Mouse (Mus musculus) left cerebral cortex, adult 8-10 months (tissue): ENCODE measurements around the gene Stc2. TPM values are rescaled to one million over a fixed set of nuclear protein-coding genes. Genes with fewer than 3 reads are reported as not detected.

Experiments used
- DNase-seq, 2 experiments: peaks; one replicate each; pipeline ENCODE4 v3.0.0; 2022; ENCODE audit warnings: low spot score in 2 of 2
- total RNA-seq, 4 experiments: library from RNA; stranded (reverse); gene quantifications; 2 replicates each; pipeline ENCODE4 v1.2.4; 2022

The Stc2 gene
- 1 to 10 TPM in 3 of 4 experiments, under 1 TPM in 1; 0.59 to 1.5 (median 1.4) TPM for total RNA-seq

DNA sequence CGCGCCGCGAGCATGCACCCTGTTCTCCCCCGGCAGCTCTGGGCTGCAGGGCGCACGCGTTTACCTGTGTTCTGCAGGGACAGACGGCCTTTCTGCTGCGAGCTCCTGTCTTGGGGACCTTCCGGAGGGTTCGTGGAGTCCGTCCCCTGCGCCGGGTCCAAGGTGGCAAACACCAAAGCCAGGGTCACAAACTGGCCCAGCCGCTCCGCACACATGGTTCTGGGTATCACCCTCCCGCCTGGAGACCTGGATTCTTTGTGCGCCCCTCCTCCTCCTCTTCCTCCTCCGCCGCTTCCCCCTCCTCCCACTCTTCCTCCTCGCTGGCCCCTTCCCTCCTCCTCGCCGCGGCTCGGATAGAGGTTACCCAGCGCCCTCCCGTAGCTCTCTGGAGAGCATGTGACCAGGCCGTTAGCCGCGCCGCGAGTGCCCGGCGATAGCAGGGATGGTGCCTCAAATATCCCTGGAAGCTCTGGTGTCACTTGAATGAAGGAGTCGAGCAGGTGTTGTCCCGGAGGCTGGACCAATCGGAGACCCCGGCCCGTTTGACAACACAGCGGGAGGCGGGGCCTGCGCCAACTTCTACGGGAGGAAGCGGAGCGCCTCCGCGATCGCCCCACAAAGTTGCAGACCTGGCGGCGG lies at the start of gene Stc2:
Stc2 (minus strand) TSS at position 427 of the 639 bp plus-strand sequence.
- DNase-seq, result peak; percentile 15 to 19

DNA sequence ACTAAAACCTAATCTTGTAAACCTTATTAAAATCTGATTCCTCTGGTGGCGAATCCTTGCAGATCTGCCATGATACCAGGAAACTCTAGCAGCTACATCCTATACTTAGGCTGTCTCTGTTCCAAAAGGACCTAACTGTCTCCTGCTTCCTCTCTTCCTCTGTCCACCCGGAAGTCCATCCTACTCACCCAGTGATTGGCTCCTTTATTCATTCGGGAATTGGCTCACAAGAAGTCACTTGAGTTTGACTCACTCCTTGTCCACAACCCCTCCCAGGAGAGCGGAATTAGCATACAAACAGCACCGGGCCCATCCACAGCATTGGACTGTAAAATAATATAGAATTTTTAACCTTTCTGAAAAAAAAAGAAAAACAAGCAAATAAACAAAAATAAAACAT lies 47.2 kb upstream of the Stc2 start:
- DNase-seq, result no peak

DNA sequence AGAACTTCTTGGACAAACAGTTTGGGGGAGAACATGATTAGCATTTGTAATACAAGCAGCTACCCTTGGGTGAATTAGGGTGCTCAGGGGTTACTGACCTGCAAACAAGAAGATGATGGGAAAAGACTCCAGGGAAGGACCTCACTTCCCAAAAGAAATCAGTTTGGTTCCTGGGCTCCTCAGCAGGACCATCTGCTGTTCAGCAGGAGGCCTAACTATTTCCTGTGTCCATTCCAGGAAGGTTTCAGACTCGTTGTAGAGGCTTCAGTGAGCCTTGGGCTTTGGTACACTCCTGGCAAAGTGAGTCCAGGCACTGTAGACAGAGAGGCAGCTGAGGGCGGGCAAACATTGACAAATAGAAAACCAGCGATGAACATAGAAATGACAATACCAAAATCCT lies 42.5 kb upstream of the Stc2 start:
- no peak for DNase-seq

DNA sequence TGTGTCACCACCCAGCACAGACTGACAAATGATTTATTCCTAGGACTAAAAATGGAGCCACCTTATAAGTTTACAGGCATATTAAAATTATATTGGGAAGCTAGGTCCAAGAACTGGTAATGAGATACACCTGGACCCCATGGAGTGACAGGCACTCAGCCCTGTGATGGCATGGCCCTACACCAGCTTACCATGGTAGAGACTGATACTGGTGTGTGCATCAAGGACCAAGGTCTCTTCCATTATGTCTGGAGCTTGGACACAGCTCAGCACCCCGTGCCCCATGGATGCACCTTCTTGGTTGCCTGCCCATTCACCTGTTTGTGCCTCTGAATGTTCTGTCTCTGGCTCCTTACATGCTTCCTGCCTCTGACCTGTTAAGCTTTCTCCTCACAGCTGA lies 36.9 kb upstream of the Stc2 start:
- DNase-seq, result no peak

DNA sequence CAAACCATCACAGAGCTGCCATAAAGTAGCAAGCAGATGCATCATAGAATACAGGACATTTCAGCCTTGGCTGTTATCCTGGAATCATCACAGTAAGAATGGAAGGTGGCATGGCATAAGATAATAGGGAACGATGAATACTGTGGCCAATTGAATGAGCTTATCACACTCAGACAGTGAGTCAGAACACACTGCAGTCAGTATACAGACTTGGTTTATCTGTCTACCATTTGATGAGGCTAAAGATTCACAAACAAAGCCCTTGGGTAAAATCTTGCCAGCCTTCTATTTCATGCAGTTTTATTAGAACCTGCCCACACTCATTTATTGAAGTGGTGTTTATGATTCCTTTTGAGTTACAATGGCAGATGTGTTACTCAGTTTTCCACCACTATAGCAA lies 33.2 kb upstream of the Stc2 start:
- DNase-seq, result no peak

DNA sequence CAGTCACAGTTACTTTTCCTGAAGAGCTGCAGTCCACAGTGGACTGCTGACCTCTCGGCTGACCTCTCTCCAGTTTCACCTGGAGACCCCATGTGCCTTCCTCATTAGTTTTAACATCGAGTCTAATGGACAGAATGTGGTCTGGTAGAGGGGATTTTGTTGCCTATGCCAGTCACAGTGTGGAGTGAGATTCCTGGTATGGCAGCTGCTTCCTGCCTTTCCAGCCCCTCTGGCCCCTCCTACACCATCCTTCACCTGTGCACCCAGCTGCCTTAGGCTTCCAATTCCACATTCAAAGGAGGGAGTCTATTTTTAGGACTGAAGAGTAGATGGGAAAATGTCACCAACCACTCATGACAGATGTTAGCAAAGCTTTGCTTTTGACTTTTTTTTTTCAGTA lies 28.7 kb upstream of the Stc2 start:
- DNase-seq, result no peak

DNA sequence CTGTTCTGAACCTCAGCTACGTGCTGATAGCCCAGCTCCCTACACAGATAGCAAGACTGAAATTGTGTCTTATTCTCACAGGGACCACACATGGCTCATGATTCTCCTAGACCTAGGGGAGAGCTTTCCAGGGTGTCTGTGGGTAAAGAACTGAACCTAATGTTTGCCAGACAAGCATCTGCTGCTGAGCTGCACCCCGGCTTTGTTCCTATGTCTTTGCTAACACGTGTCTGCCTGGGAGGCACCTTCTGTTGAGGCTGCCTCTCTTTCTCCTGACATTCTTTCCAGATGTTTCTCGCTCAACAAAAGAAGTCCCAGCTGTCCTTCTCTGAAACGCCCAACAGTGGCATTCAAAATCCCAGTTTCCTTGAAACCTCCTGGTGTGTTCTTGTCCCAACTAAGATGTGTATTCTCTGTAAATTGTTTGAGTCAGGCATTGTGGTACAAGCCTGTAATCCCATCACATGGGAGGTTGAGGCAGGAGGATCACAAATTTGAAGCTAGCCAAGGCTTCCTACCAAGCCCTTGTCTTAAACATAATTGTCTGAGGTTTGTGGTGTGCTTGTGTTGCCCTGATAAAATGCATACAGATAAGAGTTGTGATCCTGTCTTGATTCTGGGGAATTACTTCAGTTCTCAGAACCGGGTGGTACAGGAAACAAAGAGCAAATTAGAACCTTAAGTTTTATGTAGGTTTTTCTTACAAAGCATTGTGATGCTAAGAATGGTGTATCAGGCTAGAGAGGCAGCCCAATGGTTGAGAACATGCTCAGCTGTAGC lies 27.0 kb upstream of the Stc2 start:
- no peak for DNase-seq

DNA sequence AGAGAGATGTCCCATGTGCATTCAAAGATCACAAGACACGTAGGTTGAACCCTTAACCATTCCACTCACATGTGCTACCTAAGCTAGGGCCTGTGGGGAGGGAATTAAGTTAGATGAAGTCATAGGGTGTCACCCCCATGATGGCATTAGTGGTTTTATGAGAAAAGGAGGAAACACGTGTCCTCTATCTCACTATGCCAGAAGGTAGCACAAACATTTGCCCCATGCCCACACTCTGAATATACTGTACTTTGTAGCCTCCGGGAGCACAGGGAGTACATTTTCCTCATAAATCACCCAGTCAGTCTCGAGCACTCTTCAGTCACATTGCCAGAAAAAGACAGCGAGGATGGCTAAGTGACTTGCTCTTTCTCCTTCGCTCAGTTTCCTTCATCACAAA lies 24.2 kb upstream of the Stc2 start:
- no peak for DNase-seq

DNA sequence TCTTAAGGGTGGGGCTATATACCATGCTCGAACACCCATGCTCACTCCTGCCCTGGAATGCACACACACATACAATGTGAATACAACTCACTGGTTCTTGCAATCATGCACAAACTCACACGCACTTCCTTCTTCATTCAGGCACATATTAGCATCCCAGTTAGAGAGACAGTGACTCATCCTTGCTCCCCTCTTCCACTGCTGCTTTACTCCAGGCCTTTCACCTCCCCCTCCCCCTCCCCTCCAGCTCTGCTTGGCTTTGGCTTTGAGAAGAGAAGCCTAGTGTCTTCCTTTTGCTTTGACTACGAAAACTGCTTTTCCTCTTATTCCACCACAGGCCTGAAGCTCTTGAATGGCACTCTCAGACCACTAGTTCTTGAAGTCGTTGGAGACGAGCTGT lies 22.5 kb upstream of the Stc2 start:
- DNase-seq, result no peak

DNA sequence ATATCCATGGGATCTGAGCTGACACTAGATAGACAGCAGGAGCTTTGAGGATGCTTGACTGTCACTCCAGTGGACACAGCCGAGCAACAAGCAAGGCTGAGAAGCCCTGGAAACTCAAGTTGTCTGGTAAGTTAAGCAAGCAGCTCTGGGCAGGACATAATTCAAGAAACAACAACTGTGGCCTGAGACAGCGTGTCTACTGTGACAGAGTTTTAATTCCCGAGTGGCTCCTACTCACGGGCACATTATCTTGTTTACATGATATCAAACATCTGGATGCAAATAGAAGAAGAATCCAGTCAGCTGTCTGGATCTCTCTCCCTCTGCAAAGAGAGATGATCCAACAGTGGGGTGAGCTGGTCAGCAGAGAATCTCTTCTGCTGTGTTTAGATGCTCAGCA lies 19.0 kb upstream of the Stc2 start:
- DNase-seq, result no peak

DNA sequence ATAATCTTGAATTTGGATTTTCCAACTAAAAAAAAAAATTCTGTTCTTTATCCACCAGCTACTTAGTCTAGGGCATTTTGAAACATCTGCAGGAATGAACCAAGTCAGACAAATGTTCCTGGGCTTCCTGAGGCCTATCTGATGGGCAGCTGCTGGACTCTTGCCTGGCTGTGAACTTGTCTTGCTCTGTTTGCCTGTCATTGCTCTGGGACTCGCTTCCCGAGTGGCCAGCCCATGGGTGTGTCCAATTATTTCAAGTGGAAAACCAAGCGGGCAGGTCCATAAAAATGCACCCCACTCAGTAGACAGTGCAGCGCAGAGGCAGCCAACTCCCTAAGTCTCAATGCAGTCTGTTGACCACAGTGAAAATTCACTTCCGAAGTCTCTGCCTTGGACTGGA lies 17.7 kb upstream of the Stc2 start:
- no peak for DNase-seq

DNA sequence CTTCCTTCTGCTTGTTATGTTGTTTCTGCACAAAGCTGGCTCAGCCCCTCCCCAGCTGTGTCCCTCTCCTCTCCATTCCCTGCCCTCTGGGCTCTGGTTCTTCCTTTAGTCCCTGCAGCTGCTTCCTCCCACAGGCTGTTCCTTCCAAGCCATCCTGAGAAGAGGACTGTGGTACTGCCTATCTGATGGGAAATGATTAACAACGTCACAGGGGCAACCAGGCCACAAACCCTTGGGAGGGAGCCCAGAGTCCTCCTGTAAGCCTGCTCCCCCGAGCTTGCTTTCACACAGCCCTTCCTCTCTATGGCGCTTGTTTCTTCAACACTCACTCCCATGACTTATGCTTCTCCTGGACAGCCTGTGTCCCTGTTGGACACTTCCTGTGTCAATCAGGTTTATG lies 16.7 kb upstream of the Stc2 start:
- no peak for DNase-seq

DNA sequence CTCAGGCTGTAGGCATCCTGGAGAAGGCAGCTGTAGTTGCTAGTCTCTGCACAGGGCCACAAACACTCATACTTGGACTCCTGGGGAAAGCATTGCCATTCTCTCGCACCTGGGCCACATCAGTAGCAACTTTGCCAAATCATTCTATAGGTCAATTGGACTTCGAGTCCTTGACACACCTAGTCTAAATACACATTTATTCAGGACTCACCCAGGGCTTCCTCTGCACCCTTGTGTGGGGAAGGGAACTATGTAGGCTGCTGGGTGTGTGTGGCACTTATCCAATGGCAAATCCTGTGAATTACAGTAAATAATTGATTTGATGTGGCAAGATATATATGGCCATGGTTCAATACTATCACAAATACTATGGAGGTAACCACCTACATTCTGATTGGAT lies 14.1 kb upstream of the Stc2 start:
- no peak for DNase-seq

DNA sequence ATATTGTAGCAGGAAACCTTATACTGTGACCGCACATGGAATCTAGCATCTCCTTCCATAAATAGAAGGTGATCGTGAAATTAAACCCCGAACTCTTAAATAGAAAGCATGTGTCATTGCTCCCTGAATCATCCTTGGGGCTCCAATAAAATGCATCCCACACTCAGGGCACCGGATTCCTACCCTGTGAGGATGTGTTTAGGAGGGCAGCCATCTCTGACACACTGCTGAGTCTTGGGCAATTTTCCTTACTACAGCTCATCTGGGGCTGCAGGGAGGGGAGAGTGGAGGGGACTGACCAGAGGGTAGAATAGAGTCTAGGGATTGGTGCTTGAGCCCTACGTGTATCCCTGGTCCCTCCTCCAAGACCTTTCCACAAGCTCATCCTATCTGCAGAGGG lies 12.3 kb upstream of the Stc2 start:
- DNase-seq, result no peak

DNA sequence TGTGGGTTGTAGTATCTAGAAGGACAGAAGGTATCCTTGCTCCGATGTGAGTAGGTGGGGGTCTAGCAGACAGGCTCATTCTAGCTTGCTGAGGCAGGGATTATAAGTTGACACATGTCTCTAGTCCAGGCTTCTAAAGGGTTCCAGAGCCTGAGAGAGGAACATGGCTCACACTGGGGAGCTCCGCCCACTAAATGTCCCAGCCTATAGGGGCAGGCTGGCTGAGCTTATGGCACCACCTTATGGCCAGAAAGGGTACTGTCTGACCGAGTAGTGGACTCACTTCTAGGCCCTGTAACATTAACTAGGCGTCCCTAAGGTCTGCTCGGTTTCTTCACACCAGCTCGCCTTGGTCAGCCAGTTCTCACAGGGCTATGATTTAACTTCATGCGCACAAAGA lies 3.6 kb upstream of the Stc2 start:
- DNase-seq, result no peak

DNA sequence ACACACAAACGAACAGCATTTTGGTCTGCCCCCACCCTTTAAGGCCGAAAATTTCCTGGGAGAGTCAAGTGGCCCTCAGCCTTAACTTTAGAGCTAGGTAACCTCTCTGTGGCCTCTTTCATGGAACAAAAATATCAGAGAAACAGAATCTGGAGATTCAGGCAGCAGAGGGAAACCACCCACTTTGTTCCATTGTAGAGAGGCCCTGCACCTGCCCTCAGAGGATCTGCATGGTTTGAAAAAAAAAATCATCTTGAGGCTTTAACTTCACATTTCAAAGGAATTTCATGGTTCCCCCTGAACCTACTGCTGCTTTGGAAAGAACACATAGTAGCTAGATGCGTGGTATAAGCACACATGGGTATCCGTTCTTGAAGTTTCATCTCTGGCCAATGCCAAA lies 2.3 kb upstream of the Stc2 start:
- no peak for DNase-seq

DNA sequence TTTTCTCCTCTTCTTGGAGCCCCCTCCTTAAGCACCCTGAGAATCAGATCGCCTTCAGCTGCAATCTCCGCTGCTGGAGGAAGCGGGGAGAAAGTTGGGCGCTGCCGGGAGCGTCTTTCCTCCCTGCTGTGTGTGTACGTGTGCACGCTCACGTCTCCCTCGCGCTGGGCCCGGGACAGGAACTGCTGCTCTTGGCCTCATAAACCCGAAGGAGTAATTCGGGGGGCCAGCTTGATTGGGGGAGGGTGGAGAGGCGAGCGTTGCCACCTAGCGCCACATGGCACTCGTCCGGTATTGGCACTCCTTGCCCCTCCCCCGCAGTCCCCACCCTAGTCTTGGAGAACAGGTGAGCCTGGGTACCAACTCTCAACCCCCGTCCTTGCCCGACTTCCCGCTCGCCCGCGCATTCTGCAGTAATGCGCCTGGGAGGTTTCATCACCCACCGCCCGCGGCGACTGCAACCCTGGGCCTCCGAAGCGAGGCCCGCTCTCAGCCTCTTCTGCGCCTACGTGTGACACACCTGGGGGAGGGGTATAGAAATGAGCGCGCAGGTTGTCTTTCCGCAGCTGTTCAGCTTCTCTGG lies 1.5 kb upstream of the Stc2 start:
- no peak for DNase-seq

DNA sequence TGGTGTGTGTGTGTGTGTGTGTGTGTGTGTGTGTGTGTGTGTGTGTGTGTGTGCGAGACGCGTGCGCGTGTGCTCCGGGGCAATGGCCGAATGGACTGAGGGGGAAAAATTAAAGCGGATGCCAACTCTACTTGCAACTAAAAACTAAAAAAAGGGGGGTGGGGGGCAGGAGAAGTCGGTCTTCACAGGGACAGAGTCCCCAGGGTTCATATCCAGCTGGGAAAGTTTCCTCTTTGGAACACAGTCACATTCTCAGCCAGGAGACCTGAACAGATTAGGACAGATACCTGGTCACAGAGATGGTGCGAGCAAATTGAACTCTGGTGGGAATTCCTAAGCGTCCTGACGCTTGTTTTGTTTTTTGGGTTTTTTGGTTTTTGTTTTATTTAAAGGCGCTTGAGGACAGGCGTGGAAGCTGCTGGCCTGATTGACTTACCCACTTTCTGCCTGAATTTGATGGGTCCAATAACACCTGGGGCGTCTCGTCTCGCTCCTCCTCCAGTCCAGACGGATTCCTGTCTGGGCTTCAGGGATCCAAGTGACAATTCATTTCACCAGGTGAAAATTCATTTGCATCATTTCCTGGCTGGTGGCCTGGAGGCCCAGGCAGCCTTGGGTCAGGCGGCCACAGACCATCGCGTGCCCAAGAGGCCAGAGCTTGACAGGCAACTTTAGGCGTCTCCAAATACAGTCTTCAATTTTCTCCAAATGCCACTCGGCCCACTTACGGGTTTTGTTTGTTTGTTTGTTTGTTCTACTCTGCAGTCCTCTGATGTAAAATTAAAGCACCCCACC lies 759 bp upstream of the Stc2 start:
- DNase-seq, result no peak

DNA sequence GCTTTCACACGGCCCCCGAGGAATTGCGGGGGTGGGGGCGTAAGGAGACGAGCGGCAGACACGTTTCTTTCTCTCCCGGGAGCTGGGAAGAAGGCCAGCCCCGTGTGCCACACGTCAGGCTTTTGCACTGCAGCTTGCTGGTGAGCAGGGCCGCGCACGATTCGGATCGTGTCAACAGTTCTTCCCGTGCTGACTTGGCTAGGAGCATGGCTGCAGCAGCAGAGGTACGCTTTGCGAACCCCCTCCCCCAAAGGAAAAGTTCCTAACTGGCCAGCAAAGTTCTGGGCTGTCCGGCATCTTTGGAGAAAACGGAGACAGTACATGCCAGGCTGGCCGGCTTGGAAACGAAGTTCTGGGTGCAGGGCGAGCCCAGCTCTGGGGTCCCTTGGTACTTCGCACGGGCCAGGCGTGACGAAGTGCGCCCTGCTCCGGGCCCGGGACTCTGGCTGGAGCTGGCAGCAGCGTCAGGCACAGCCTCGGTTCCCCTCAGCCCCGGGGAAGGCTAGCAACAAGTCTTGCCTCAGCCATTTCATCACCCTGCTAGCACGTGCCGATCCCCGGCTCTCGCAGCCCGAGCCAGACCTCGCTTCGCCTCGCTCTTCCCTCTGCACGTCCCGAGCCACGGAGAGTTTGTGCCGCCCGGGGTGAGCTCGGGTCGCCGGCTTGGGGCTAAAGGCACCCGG lies 768 bp downstream of the Stc2 start:
- peak; percentile 28 to 35 for DNase-seq

DNA sequence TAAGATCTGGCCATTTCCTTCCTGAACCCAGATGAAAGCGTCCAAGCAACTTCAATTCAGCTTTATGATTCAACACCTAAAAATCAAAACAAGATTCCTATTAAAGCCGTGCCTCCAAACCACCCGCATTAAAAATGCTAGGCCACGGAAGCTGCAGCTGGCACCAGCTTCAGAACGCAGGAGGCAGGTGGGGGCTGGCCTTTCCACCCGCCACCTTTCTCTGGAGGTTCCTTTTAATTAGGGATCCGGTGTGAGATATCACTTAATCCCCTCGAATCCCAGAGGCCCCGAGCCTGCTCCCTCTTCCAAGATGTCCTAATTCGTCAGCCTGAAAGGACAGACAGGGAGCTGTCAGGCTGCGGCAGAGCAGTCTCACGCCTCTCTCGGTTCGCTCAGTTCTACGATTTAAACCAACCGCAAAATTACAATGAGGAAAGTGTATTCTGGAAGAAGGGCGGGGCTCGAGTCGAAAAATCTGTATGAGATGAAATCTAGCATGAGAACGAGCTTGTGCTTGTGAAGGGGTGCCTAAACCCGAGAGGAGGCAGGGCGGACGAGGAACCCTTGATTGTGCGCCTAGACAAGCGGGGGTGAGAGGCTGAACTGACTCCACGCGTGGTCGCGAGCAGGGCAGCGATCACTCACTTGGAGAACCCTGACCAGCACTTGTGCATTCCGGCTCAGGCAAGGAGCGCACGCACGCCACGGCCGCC lies 1.5 kb downstream of the Stc2 start:
- DNase-seq, result no peak

DNA sequence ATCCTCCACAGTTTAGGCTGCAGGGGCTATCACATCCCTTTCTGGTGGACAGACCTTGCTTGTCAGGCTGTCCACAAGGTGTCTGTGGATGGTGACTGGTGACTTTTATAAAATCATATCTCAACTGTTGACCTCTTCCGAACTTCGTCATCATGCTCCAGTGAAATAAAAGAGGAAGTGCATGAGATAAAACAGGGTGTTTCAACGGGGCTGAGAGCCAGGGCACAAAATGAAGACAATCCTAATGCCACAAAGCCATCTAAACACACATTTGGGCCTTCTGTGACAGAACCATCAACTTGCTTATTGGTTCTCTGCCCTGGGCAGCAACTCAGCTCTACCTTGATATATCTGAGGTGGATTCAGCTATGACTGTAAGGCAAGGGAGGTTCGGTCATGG lies 3.0 kb downstream of the Stc2 start:
- DNase-seq, result no peak
